Mouse (Mus musculus): ENCODE data around the gene Ect2. TPM values are rescaled to one million over a fixed set of nuclear protein-coding genes. Genes with fewer than 3 reads are reported as not detected.
A peak's percentile ranks its signal among the peaks of the same experiment; 100 is the strongest.

Ect2 gene
- polyA plus RNA-seq, 1 experiment from 2014 or later: 36.8 TPM

DNA sequence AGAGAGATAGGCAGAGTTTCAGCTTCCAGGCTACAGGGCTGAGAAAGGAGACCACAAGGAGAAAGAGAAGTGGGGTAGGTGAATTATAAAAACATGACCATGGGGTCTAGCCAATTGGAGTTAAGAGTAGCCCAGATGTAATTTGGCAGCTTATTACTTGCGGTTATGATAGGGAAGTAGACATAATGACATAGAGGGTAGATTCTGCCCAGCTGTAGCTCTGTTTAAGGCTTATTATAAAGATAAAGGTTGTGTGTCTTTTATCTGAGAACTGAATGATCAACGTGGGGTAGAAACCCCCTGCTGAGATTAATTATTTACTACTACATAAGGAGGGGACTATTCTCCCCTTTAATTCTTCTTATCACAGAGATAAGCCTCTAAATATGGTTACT, 8.7 kb upstream of the Ect2 start:
- no peaks in the 10 kb centered on the region for H3K36me3 ChIP-seq (ENCODE audit: control insufficient read depth, insufficient read depth)
- 61% methylated on average over 2 of the region's 2 CpGs for WGBS
- ATAC-seq (replicated peaks; ENCODE audit: extremely low read depth, insufficient read depth, low FRiP score): no peak

GRCm38 (mm10) chr3:27161645-27162409, 8.1 kb upstream of the Ect2 start:
- H3K27ac ChIP-seq (ENCODE audit: low read length): no peak overlapping the region
- H3K4me1 ChIP-seq (ENCODE audit: control insufficient read depth, insufficient read depth, low read length): no peaks in the 10 kb centered on the region

More for the DNA sequence above, 8.7 kb upstream of the Ect2 start:
- Histone ChIP-seq H3K9ac (ENCODE audit: low read length) (no peak overlapping the region), H3K4me1 (ENCODE audit: control insufficient read depth, insufficient read depth, low read length) (no peaks in the 10 kb centered on the region), H3K4me2 (ENCODE audit: low read depth, low read length) (no peak overlapping the region), H3K27ac (ENCODE audit: low read length) (no peak overlapping the region), H3K9me3 (replicated peaks; ENCODE audit: control insufficient read depth, low read length) (no peaks in the 10 kb centered on the region), H3K4me3 (ENCODE audit: low read length) (no peak overlapping the region), H3K27me3 (ENCODE audit: control insufficient read depth, insufficient read depth, low read length) (no peaks in the 10 kb centered on the region)

GRCm38 (mm10) chr3:27158910-27159309, 5.2 kb upstream of the Ect2 start:
- Histone ChIP-seq H3K27ac (ENCODE audit: low read length) (no peak overlapping the region), H3K27me3 (ENCODE audit: control insufficient read depth, insufficient read depth, low read length) (no peaks in the 10 kb centered on the region), H3K9me3 (replicated peaks; ENCODE audit: control insufficient read depth, low read length) (no peaks in the 10 kb centered on the region), H3K4me3 (ENCODE audit: low read length) (no peak overlapping the region), H3K4me1 (ENCODE audit: control insufficient read depth, insufficient read depth, low read length) (peaks cover 17% of the 10 kb centered on the region), H3K36me3 (ENCODE audit: control insufficient read depth, insufficient read depth) (no peaks in the 10 kb centered on the region), H3K9ac (ENCODE audit: low read length) (no peak overlapping the region), H3K4me2 (ENCODE audit: low read depth, low read length) (no peak overlapping the region)
- WGBS: 19% methylated on average over 4 of the region's 4 CpGs
- no peak for ATAC-seq (replicated peaks; ENCODE audit: extremely low read depth, insufficient read depth, low FRiP score)

More at GRCm38 (mm10) chr3:27161645-27162409, 8.1 kb upstream of the Ect2 start:
- H3K4me2 ChIP-seq (ENCODE audit: low read depth, low read length): no peak overlapping the region
- no peaks in the 10 kb centered on the region for H3K27me3 ChIP-seq (ENCODE audit: control insufficient read depth, insufficient read depth, low read length)
- no peaks in the 10 kb centered on the region for H3K36me3 ChIP-seq (ENCODE audit: control insufficient read depth, insufficient read depth)
- ATAC-seq (replicated peaks; ENCODE audit: extremely low read depth, insufficient read depth, low FRiP score): no peak
- no peak overlapping the region for H3K4me3 ChIP-seq (ENCODE audit: low read length)
- no peak overlapping the region for H3K9ac ChIP-seq (ENCODE audit: low read length)
- 84% methylated on average over 6 of the region's 6 CpGs for WGBS
- H3K9me3 ChIP-seq (replicated peaks; ENCODE audit: control insufficient read depth, low read length): no peaks in the 10 kb centered on the region

DNA sequence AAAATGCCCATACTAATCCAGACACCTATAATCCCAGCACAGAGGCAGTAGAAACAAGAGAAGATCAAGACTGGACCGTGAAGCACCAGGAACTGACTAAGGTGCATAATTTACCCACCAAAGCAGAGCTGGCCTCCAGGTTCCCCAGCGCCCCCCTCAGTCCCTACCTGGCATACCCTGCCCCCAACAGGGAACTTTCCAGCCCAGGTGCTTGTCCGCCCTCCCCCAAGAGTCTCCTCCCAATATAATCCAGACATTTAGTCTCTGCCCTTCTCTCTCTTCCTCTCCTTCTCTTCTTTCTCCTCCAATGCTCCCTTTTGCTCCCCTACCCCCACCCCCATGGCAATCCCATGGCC, 2.9 kb upstream of the Ect2 start:
- no peak for ATAC-seq (replicated peaks; ENCODE audit: extremely low read depth, insufficient read depth, low FRiP score)
- Histone ChIP-seq H3K27ac (ENCODE audit: low read length) (peak overlapping the region; percentile 35), H3K4me3 (ENCODE audit: low read length) (no peak overlapping the region), H3K4me1 (ENCODE audit: control insufficient read depth, insufficient read depth, low read length) (peaks cover 24% of the 10 kb centered on the region), H3K36me3 (ENCODE audit: control insufficient read depth, insufficient read depth) (no peaks in the 10 kb centered on the region), H3K4me2 (ENCODE audit: low read depth, low read length) (no peak overlapping the region), H3K9me3 (replicated peaks; ENCODE audit: control insufficient read depth, low read length) (no peaks in the 10 kb centered on the region), H3K9ac (ENCODE audit: low read length) (no peak overlapping the region), H3K27me3 (ENCODE audit: control insufficient read depth, insufficient read depth, low read length) (no peaks in the 10 kb centered on the region)
- 59% methylated on average over 3 of the region's 3 CpGs for WGBS

DNA sequence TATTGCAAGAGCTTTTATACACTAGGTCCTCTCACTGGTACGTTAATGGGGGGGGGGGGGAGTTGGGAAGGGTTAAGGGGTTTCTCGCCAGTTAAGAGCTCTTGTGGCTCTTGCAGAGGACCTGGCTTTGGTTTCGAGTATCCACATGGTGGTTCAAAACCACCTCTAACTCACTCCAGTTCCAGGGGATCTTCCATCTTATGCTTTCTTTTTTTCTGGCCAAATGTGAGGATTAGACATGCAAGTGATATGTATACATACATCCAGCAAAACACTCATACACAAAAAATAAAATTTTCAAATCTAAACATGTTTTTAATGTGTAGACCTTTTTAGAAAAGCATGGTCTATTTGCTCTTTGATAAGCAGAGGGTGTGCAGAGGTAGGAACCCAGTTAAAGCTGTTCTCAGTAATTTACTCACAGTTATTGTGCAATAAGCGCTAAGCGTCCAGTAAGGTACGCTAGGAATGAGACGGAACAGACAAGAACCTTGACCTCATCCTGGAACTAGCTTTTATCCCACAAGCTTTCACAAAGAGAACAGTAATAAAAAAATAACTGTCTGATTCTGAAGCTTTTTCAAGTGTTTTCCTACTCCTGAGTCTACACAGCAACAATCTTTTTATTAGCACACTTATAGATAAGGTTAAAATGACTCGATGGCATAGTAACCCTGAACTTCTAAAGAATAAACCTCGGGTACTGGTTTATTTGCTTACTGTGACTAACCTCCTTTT, 2.3 kb upstream of the Ect2 start:
- ATAC-seq (replicated peaks; ENCODE audit: extremely low read depth, insufficient read depth, low FRiP score): no peak
- peak overlapping the region; percentile 30 for H3K9ac ChIP-seq (ENCODE audit: low read length)

GRCm38 (mm10) chr3:27155051-27155855, 1.6 kb upstream of the Ect2 start:
- H3K9ac ChIP-seq (ENCODE audit: low read length): peak overlapping the region; percentile 30
- ATAC-seq (replicated peaks; ENCODE audit: extremely low read depth, insufficient read depth, low FRiP score): no peak

More for the DNA sequence above, 2.3 kb upstream of the Ect2 start:
- H3K36me3 ChIP-seq (ENCODE audit: control insufficient read depth, insufficient read depth): no peaks in the 10 kb centered on the region
- H3K4me1 ChIP-seq (ENCODE audit: control insufficient read depth, insufficient read depth, low read length): peaks cover 24% of the 10 kb centered on the region
- 66% methylated on average over 9 of the region's 9 CpGs for WGBS
- peak overlapping the region; percentile 93 for H3K27ac ChIP-seq (ENCODE audit: low read length)
- no peak overlapping the region for H3K4me3 ChIP-seq (ENCODE audit: low read length)
- H3K9me3 ChIP-seq (replicated peaks; ENCODE audit: control insufficient read depth, low read length): no peaks in the 10 kb centered on the region
- no peak overlapping the region for H3K4me2 ChIP-seq (ENCODE audit: low read depth, low read length)
- H3K27me3 ChIP-seq (ENCODE audit: control insufficient read depth, insufficient read depth, low read length): no peaks in the 10 kb centered on the region

GRCm38 (mm10) chr3:27154280-27154679, 602 bp upstream of the Ect2 start:
- Histone ChIP-seq H3K4me2 (ENCODE audit: low read depth, low read length) (peak overlapping the region; percentile 42), H3K4me3 (ENCODE audit: low read length) (peak overlapping the region; percentile 92), H3K9me3 (replicated peaks; ENCODE audit: control insufficient read depth, low read length) (no peaks in the 10 kb centered on the region), H3K27ac (ENCODE audit: low read length) (peak overlapping the region; percentile 93), H3K4me1 (ENCODE audit: control insufficient read depth, insufficient read depth, low read length) (peaks cover 24% of the 10 kb centered on the region), H3K27me3 (ENCODE audit: control insufficient read depth, insufficient read depth, low read length) (no peaks in the 10 kb centered on the region), H3K36me3 (ENCODE audit: control insufficient read depth, insufficient read depth) (0 out of 2 replicates have a peak, but pooled peaks cover 4% of the 10 kb centered on the region), H3K9ac (ENCODE audit: low read length) (peak overlapping the region; percentile 30)
- 53% methylated on average over 2 of the region's 2 CpGs for WGBS
- no peak for ATAC-seq (replicated peaks; ENCODE audit: extremely low read depth, insufficient read depth, low FRiP score)

More at GRCm38 (mm10) chr3:27155051-27155855, 1.6 kb upstream of the Ect2 start:
- Histone ChIP-seq H3K4me1 (ENCODE audit: control insufficient read depth, insufficient read depth, low read length) (peaks cover 24% of the 10 kb centered on the region), H3K4me3 (ENCODE audit: low read length) (no peak overlapping the region), H3K27me3 (ENCODE audit: control insufficient read depth, insufficient read depth, low read length) (no peaks in the 10 kb centered on the region), H3K27ac (ENCODE audit: low read length) (peak overlapping the region; percentile 93), H3K9me3 (replicated peaks; ENCODE audit: control insufficient read depth, low read length) (no peaks in the 10 kb centered on the region), H3K36me3 (ENCODE audit: control insufficient read depth, insufficient read depth) (no peaks in the 10 kb centered on the region), H3K4me2 (ENCODE audit: low read depth, low read length) (peak overlapping the region; percentile 22; the same call in 1 of the 2 replicates)
- WGBS: 18% methylated on average over 6 of the region's 6 CpGs

DNA sequence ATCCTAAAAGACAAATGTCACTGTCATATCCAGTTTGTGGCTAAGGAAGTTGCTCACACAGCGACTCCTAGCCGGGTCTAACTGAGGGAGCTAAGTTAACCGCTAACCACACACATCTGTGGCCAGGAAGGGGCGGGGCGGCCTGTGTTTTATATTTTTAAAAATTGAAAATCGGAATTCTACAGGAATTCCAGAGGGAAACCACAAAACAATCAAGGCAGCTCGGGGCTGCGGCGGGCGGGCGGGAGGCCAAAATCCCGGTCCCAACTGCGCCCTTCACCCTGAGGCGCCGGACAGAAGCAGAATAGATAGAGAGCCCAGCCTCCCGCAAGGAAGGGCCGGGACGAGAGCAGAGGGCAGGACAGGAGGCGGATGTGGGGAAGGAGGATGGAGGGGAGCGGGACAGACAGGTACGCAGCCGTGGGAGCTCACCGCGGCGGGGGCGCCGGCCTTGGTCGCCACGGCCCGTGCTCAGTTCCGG, 447 bp downstream of the Ect2 start:
- ATAC-seq (replicated peaks; ENCODE audit: extremely low read depth, insufficient read depth, low FRiP score): peak; percentile 19
- Histone ChIP-seq H3K4me1 (ENCODE audit: control insufficient read depth, insufficient read depth, low read length) (peaks cover 24% of the 10 kb centered on the region), H3K9me3 (replicated peaks; ENCODE audit: control insufficient read depth, low read length) (no peaks in the 10 kb centered on the region), H3K4me3 (ENCODE audit: low read length) (peak overlapping the region; percentile 92), H3K27ac (ENCODE audit: low read length) (peak overlapping the region; percentile 83), H3K4me2 (ENCODE audit: low read depth, low read length) (peak overlapping the region; percentile 72), H3K36me3 (ENCODE audit: control insufficient read depth, insufficient read depth) (peaks cover 6% of the 10 kb centered on the region; the same call in 1 of the 2 replicates), H3K9ac (ENCODE audit: low read length) (peak overlapping the region; percentile 86), H3K27me3 (ENCODE audit: control insufficient read depth, insufficient read depth, low read length) (no peaks in the 10 kb centered on the region)
- WGBS: 1% methylated on average over 31 of the region's 31 CpGs
